Mouse (Mus musculus) CH12.LX (cell line): ENCODE results near the gene C77080. TPM values are rescaled to one million over a fixed set of nuclear protein-coding genes. Genes with fewer than 3 reads are reported as not detected.

Experiments
- DNase-seq: peaks from one replicate; pipeline ENCODE4 v3.0.0-alpha.2; 2013; ENCODE audit errors: extremely low read depth
- H3K27ac ChIP-seq: 2 replicates; pipeline ENCODE4 v1.5.1; 2012; ENCODE audit warnings: low read depth, mild to moderate bottlenecking, control low read depth, moderate library complexity; ENCODE audit not compliant: insufficient read depth
- H3K27me3 ChIP-seq: replicated peaks from 2 replicates; pipeline ENCODE3; 2012; ENCODE audit warnings: inconsistent platforms
- H3K36me3 ChIP-seq, 2 experiments: replicated peaks in 1 of 2; 2 replicates each; pipeline versions ENCODE3 to v1.6.1; 2012; ENCODE audit warnings: inconsistent platforms in 1 of 2, low read length in 1 of 2, mild to moderate bottlenecking in 1 of 2, mixed read lengths in 1 of 2, moderate library complexity in 1 of 2; ENCODE audit not compliant: control insufficient read depth in 1 of 2, insufficient read depth in 1 of 2
- H3K4me1 ChIP-seq, 2 experiments: 2 replicates each; pipeline ENCODE4 v1.6.1; 2012; ENCODE audit warnings: inconsistent platforms in 1 of 2, moderate library complexity in 1 of 2; ENCODE audit not compliant: insufficient read depth in 2 of 2, control insufficient read depth in 1 of 2
- H3K4me2 ChIP-seq: 2 replicates; pipeline ENCODE4 v1.6.1; 2012; ENCODE audit warnings: low read depth, mild to moderate bottlenecking, control low read depth; ENCODE audit not compliant: poor library complexity, insufficient read depth, severe bottlenecking
- H3K4me3 ChIP-seq, 3 experiments: fragments of 150-350 bp in 1 of 3; sonication (generic) in 1 of 3; replicated peaks in 1 of 3; 2 replicates each; pipeline versions ENCODE3 to v1.5.1; 2011 to 2012; ENCODE audit warnings: low read depth in 2 of 3, low read length in 2 of 3, mild to moderate bottlenecking in 2 of 3, moderate library complexity in 2 of 3, control low read depth in 1 of 3, improper control_type of control experiment in 1 of 3, inconsistent platforms in 1 of 3, mixed read lengths in 1 of 3; ENCODE audit not compliant: poor library complexity in 1 of 3
- H3K79me2 ChIP-seq: replicated peaks from 2 replicates; pipeline ENCODE4 v1.6.1; 2012; ENCODE audit warnings: mild to moderate bottlenecking, moderate library complexity; ENCODE audit not compliant: control insufficient read depth, poor library complexity, insufficient read depth, severe bottlenecking; ENCODE audit errors: extremely low read depth
- H3K9ac ChIP-seq: 2 replicates; pipeline ENCODE4 v1.6.1; 2012; ENCODE audit warnings: low read depth, mild to moderate bottlenecking, control low read depth, moderate library complexity; ENCODE audit not compliant: insufficient read depth
- H3K9me3 ChIP-seq: replicated peaks from 2 replicates; pipeline ENCODE3; 2012; ENCODE audit warnings: low read length, inconsistent platforms, mixed read lengths
- BHLHE40 ChIP-seq: IDR thresholded peaks from 2 replicates; pipeline ENCODE4 v1.6.1; 2011; ENCODE audit warnings: mild to moderate bottlenecking, low read depth, low read length, improper control_type of control experiment
- CHD1 ChIP-seq: IDR thresholded peaks from 2 replicates; pipeline ENCODE4 v1.6.1; 2012; ENCODE audit warnings: low read depth, low read length, improper control_type of control experiment, inconsistent platforms
- CTCF ChIP-seq, 2 experiments: IDR thresholded peaks in 1 of 2; conservative IDR thresholded peaks in 1 of 2; 2 replicates each; pipeline ENCODE4 v1.5.1; 2011 to 2012; ENCODE audit warnings: low read depth in 2 of 2, low read length in 2 of 2, improper control_type of control experiment in 1 of 2, inconsistent platforms in 1 of 2, mild to moderate bottlenecking in 1 of 2, moderate library complexity in 1 of 2
- E2F4 ChIP-seq: IDR thresholded peaks from 2 replicates; pipeline ENCODE4 v1.6.1; 2011; ENCODE audit warnings: low read depth, low read length, improper control_type of control experiment; ENCODE audit not compliant: insufficient replicate concordance
- ELF1 ChIP-seq: IDR thresholded peaks from 2 replicates; pipeline ENCODE4 v1.6.1; 2014; ENCODE audit warnings: low read depth, mild to moderate bottlenecking, inconsistent platforms, low read length, improper control_type of control experiment
- EP300 ChIP-seq: IDR thresholded peaks from 2 replicates; pipeline ENCODE4 v1.6.1; 2011; ENCODE audit warnings: low read length, improper control_type of control experiment
- GABPA ChIP-seq: IDR thresholded peaks from 2 replicates; pipeline ENCODE4 v1.6.1; 2012; ENCODE audit warnings: low read depth, low read length, improper control_type of control experiment, inconsistent platforms; ENCODE audit not compliant: insufficient replicate concordance
- HCFC1 ChIP-seq: IDR thresholded peaks from 2 replicates; pipeline ENCODE4 v1.6.1; 2012; ENCODE audit warnings: low read depth, mild to moderate bottlenecking, inconsistent platforms, low read length, improper control_type of control experiment
- JUND ChIP-seq: conservative IDR thresholded peaks from 2 replicates; pipeline ENCODE4 v1.6.1; 2011; ENCODE audit warnings: low read depth, low read length, improper control_type of control experiment
- KAT2A ChIP-seq: IDR thresholded peaks from 2 replicates; pipeline ENCODE4 v1.6.1; 2012; ENCODE audit warnings: low read length, improper control_type of control experiment, inconsistent platforms; ENCODE audit not compliant: insufficient replicate concordance
- MAFK ChIP-seq: IDR thresholded peaks from 2 replicates; pipeline ENCODE4 v1.6.1; 2011; ENCODE audit warnings: low read length, improper control_type of control experiment; ENCODE audit not compliant: insufficient replicate concordance
- MEF2A ChIP-seq: IDR thresholded peaks from 2 replicates; pipeline ENCODE4 v1.6.1; 2014; ENCODE audit warnings: low read depth, mild to moderate bottlenecking, inconsistent platforms, low read length, improper control_type of control experiment, borderline replicate concordance
- MYC ChIP-seq: IDR thresholded peaks from 2 replicates; pipeline ENCODE4 v1.6.1; 2011; ENCODE audit warnings: low read depth, mild to moderate bottlenecking, improper control_type of control experiment, low read length
- NRF1 ChIP-seq: IDR thresholded peaks from 2 replicates; pipeline ENCODE4 v1.6.1; 2014; ENCODE audit warnings: low read depth, mild to moderate bottlenecking, inconsistent platforms, low read length, improper control_type of control experiment, moderate library complexity
- PAX5 ChIP-seq: IDR thresholded peaks from 2 replicates; pipeline ENCODE4 v1.6.1; 2012; ENCODE audit warnings: low read length, inconsistent platforms, mixed read lengths
- SIN3A ChIP-seq: IDR thresholded peaks from 2 replicates; pipeline ENCODE4 v1.6.1; 2012; ENCODE audit warnings: low read length, improper control_type of control experiment, inconsistent platforms
- UBTF ChIP-seq: IDR thresholded peaks from 2 replicates; pipeline ENCODE4 v1.6.1; 2012; ENCODE audit warnings: low read depth, mild to moderate bottlenecking, inconsistent platforms, low read length, improper control_type of control experiment, moderate library complexity
- USF1 ChIP-seq: IDR thresholded peaks from 2 replicates; pipeline ENCODE4 v1.6.1; 2014; ENCODE audit warnings: low read depth, mild to moderate bottlenecking, inconsistent platforms, low read length, improper control_type of control experiment
- ZC3H11A ChIP-seq: IDR thresholded peaks from 2 replicates; pipeline ENCODE4 v1.6.1; 2012; ENCODE audit warnings: low read depth, mild to moderate bottlenecking, inconsistent platforms, low read length, improper control_type of control experiment
- dilution Hi-C: fragments of 300-500 bp; cut with MboI; formaldehyde crosslinking; loops from 2 replicates; pipeline ENCODE4 v1.14.3; 2020; ENCODE audit warnings: low sequenced_read_pairs; ENCODE audit not compliant: extremely low pct_unique_long_range_greater_than_20kb, extremely low pct_ligation_motif_present
- in situ Hi-C: fragments of 300-500 bp; cut with MboI; formaldehyde crosslinking; loops from 3 replicates; pipeline ENCODE4 v1.14.3; 2019; ENCODE audit warnings: low sequenced_read_pairs, low pct_ligation_motif_present, low pct_unique_long_range_greater_than_20kb, mixed read lengths
- polyA plus RNA-seq: library from polyadenylated mRNA; unstranded; fragments of >175 nt; gene quantifications from 2 replicates; pipeline ENCODE4 v1.2.1, GENCODE M21; 2012; ENCODE audit warnings: low read depth; ENCODE audit not compliant: insufficient read length
- total RNA-seq, 2 experiments: library from RNA; depleted of rRNA; stranded (reverse); fragments of 300-350 nt in 1 of 2; fragments of >200 nt in 1 of 2; gene quantifications; 2 replicates each; pipeline ENCODE4 v1.2.3; 2012 to 2014

The C77080 gene
- total and polyA plus RNA-seq, 3 experiments, result 0.38 to 1.1 TPM; not detected in 1

DNA sequence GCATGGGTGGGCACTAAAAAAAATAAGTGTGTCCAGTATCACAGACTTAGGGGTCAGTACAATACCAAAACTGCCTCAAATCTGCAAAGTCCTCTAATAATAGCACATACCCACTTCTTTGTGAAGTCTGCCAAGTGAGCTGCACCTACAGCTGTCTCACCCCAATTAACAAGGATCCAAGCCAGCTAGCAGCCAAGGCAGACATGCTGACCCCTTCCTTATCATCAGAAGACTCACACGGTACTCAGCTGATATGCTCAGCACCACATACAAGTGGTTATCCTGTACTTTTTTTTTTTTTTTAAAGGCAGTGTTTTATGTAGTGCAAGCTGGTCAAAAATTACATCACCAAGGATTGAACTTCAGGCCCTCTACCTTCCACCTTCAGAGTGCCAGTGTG lies 43.1 kb upstream of the C77080 start:
- Histone ChIP-seq H3K27me3 (no peaks in the 10 kb centered on the region), H3K36me3 (peaks cover 18 to 44% of the 10 kb centered on the region in 2 experiments), H3K4me3 (no peak overlapping the region), H3K27ac (no peak overlapping the region), H3K4me2 (no peak overlapping the region)
- no peak for DNase-seq
- TF ChIP-seq UBTF (no peak), JUND (no peak), GABPA (no peak), NRF1 (no peak), MEF2A (no peak), CHD1 (no peak), E2F4 (no peak), HCFC1 (no peak), ELF1 (no peak), KAT2A (no peak), MYC (no peak), BHLHE40 (no peak), MAFK (no peak)
- TF ChIP-seq, all 38 proteins: peak for 0
- in situ Hi-C loops (no loop called here), dilution Hi-C loops (no loop called here)
- no peaks in the 10 kb centered on the region for H3K79me2 ChIP-seq
- H3K4me1 ChIP-seq, result peaks cover 0 to 12% of the 10 kb centered on the region in 2 experiments; a peak in 1 of 4 replicates
- H3K9me3 ChIP-seq, result peaks cover 10% of the 10 kb centered on the region
- H3K9ac ChIP-seq, result no peak overlapping the region

DNA sequence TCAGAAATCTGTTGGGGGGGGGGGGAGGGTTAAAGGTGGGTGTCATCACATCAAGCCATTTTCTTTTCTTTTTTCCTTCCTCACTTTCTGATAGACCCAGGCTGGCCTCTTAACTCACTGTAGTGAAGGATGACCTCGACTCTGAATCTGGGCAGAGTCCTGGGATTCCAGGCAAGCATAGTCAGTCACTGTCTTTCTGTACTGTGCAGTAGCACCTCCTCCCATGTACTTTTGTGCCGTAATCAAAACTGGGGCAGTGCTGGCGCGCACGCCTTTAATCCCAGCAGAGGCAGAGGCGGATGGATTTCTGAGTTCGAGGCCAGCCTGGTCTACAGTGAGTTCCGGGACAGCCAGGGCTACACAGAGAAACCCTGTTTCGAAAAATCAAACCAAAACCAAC lies 42.6 kb upstream of the C77080 start:
- in situ Hi-C loops, result no loop called here
- H3K36me3 ChIP-seq, result peaks cover 18 to 39% of the 10 kb centered on the region in 2 experiments

More for the DNA sequence above, 42.6 kb upstream of the C77080 start:
- H3K4me3 ChIP-seq, result no peak overlapping the region
- no peak for TF ChIP-seq MAFK
- TF ChIP-seq ZC3H11A, result no peak
- TF ChIP-seq PAX5, result no peak
- TF ChIP-seq ELF1, result no peak
- no peak for TF ChIP-seq EP300
- TF ChIP-seq USF1, result no peak
- no peak for TF ChIP-seq CTCF (conservative IDR thresholded peaks at IDR 0.05 in 1 of 2, IDR thresholded peaks at IDR 0.05 in 1 of 2; ENCODE audit: low read depth in 2 of 2, low read length in 2 of 2)
- no peak for TF ChIP-seq HCFC1
- no peak for TF ChIP-seq SIN3A
- TF ChIP-seq, all 38 proteins: peak for 0
- Histone ChIP-seq H3K4me2 (no peak overlapping the region), H3K27me3 (no peaks in the 10 kb centered on the region), H3K4me1 (peaks cover 0 to 12% of the 10 kb centered on the region in 2 experiments; a peak in 1 of 4 replicates), H3K27ac (no peak overlapping the region), H3K79me2 (no peaks in the 10 kb centered on the region), H3K9ac (no peak overlapping the region), H3K9me3 (peaks cover 10% of the 10 kb centered on the region)
- dilution Hi-C loops, result no loop called here
- no peak for DNase-seq
